Mouse (Mus musculus) layer of hippocampus, postnatal 10 days (tissue): ENCODE measurements around the gene Spin4. TPM values are rescaled to one million over a fixed set of nuclear protein-coding genes. Genes with fewer than 3 reads are reported as not detected.

Source experiments
- DNase-seq, 2 experiments: peaks; one replicate each; pipeline ENCODE4 v3.0.0; 2021; ENCODE audit warnings: low spot score in 2 of 2
- long read RNA-seq: library from polyadenylated mRNA; stranded (forward); transcript quantifications from one replicate; pipeline ENCODE4 v2.0.0, GENCODE M21; 2023
- total RNA-seq, 2 experiments: library from RNA; stranded (reverse); gene quantifications; 2 replicates each; pipeline ENCODE4 v1.2.3; 2021

Gene Spin4
- total RNA-seq: 1 to 10 TPM; 1.1 to 1.4 TPM
- long read RNA-seq, full-length matches to known transcripts: 1 of 1 reads
- long read RNA-seq, partial matches to known transcripts: 0 of 1 reads
- long read RNA-seq, other reads (novel, unspliced or antisense): 0 of 1 reads

- peak; percentile 62 to 65 for DNase-seq
Observed at GRCm38 (mm10) chrX:95026361-95026892, at the start of gene Spin4. TSS of gene Spin4 (minus strand) at chrX:95026682.

DNA sequence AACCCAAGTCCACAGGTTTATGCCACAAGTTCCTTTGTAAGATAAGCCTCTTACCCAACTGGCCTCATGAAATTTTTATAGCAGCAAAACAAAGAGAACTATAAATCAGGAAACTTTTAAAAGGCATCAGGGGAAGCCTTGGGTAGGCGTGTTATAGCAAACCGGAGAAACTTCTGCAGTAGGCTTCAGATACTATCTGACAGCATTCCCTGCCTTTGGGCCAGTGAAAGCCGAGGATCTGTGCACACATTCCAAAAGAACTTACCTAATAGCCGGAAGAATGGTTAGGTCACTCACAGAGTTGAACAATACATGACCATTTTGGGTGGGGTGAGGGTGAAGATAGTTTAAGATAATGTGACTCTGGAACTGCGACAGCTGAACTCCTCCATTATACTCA, 1.4 kb upstream of the Spin4 start:
- DNase-seq: no peak

DNA sequence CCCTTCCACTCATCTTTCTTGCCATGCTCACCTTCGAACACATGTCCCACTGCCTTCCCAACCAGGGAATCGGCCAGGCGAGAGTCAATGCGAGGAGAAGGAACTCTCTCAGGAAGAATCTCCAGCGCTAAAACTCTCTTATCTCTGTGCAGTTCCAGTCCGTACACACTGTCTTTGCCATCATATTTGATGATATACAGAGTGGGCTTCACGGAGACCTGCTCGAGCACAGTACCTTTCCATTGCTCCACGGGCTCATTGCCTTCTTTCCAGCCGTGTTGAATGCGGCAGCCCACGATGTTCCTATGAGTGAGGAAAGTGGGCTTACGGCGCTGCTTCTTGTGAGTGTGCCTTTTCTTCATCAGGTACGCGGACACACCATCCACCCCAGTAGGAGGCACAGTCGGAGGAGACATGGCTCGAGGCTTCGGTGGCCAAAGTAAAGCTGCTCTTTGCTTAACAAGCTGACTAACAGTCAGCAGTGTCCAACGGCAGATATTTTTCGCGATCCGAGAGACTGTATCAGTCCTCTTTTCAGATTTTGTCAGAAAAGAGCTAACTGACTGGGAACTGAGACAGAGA, 612 bp downstream of the Spin4 start:
- DNase-seq: peak; percentile 5 to 16

GRCm38 (mm10) chrX:95012033-95012432, 14.4 kb downstream of the Spin4 start:
- no peak for DNase-seq

DNA sequence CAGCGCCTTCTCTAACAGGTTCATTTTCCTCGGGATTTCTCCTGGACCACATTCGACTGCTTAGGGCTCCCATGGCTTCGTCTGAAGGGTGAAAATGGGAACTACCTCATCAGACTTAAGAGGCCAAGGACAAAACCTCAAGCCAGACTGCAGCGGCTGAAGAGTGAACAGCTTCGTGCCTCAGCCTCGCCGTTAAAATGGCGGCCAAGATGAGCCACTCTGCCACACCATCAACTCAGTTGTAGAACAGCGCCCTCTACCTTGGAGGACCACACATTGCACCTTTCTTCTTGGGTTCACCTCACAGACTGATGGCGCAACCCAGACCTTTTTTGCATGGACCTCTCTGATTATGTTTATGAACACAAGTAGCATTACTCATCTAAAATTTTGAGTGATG, 27.6 kb downstream of the Spin4 start:
- no peak for DNase-seq

- no peak for DNase-seq
Observed at GRCm38 (mm10) chrX:94994113-94994512, 32.4 kb downstream of the Spin4 start.

DNA sequence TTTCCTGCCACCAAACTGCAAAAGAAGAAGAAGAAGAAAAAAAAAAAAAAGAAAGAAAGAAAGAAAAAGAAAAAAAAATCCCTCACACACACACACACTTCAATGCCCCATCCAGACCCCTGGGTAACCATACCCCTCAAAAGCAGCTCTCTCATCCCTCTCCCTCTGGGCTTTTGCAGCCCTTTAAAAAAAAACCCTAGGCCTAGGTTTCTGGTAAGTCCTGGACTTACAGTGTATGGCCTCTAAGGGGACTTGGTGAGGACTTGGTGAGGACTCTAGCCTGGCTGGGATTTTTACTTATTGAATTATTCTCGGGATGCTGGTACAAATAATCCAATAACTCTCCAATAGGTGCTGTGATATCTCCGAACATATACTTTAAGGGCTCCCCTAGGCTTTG, 35.6 kb downstream of the Spin4 start:
- DNase-seq: no peak

DNA sequence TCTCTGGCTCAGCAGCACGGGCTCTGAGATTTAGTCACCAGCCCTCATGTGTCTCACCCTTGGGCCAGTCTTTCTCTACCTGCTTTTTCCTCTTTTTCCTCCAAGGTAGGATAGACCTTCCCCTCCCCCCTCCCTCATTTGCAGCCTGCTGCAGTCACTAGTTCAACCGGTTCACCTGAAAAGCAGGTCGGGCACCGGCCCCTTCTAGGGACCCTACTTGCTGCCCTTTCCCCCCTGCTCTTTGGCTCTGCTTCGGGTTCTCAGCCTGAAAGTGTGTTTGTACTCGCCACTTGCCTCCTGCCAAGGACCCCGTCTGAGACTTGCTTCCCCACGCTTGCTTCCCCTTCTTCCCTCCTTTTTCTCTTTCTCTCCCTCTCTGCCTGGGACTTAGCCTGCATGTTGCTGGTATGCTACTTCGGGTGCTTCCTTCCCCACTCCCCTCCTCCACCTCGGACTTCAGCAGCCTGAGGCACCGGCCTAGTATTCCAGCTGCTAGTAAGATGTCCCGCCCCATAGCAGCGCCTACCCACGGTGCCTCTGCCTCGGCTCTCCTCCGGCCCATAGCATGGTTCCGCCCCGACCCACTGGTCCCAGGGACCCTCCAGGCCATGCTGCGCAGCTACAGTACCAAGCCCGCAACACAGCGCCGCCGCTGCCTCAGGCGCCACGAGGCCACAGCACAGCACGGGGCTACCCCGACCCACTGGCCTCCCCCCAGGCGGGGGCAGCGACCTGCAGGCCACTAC, 36.2 kb downstream of the Spin4 start:
- DNase-seq: peak; percentile 18 to 24

Other genes starting within 250 kb of the Spin4 start
- gene Arhgef9, start 170.2 kb upstream of the Spin4 start, total RNA-seq: 100 to 1,000 TPM; 139 to 150 TPM